Mouse (Mus musculus): ENCODE measurements around the gene Dyrk1b. TPM values are rescaled to one million over a fixed set of nuclear protein-coding genes. Genes with fewer than 3 reads are reported as not detected.
"Not testable (repeated sequence)": the region's sequence is repeated elsewhere in the genome, so short reads cannot be mapped to it uniquely, and the experiment has no call there.

Dyrk1b gene
- polyA plus RNA-seq, 1 experiment from 2014 or later: 16.0 TPM

- 60% methylated on average over 12 of the region's 12 CpGs for WGBS
- Histone ChIP-seq H3K4me3 (ENCODE audit: low read depth, low read length) (peak overlapping the region; percentile 25), H3K9ac (ENCODE audit: low read length) (peak overlapping the region; percentile 47; the same call in 1 of the 2 replicates), H3K9me3 (ENCODE audit: control insufficient read depth, low read length) (no peaks in the 10 kb centered on the region), H3K36me3 (ENCODE audit: control insufficient read depth, insufficient read depth, low read length) (no peaks in the 10 kb centered on the region), H3K4me1 (ENCODE audit: control insufficient read depth, insufficient read depth, low read length) (no peaks in the 10 kb centered on the region), H3K4me2 (peak overlapping the region; percentile 45), H3K27ac (ENCODE audit: low read depth, low read length) (no peak overlapping the region), H3K27me3 (ENCODE audit: control insufficient read depth, insufficient read depth, low read length) (no peaks in the 10 kb centered on the region)
- DNase-seq (ENCODE audit: low spot score, missing footprints) (peak; percentile 44), ATAC-seq (ENCODE audit: low FRiP score) (no peak)
Observed at GRCm38 (mm10) chr7:28208396-28208987, 29.2 kb downstream of the Dyrk1b start.

GRCm38 (mm10) chr7:28208988-28209508, 29.8 kb downstream of the Dyrk1b start:
- no peak overlapping the region for H3K27ac ChIP-seq (ENCODE audit: low read depth, low read length)
- no peak for ATAC-seq (ENCODE audit: low FRiP score)
- 63% methylated on average over 19 of the region's 19 CpGs for WGBS

GRCm38 (mm10) chr7:28210731-28211130, 31.5 kb downstream of the Dyrk1b start:
- ATAC-seq (ENCODE audit: low FRiP score) (no peak), DNase-seq (ENCODE audit: low spot score, missing footprints) (peak; percentile 33)
- Histone ChIP-seq H3K4me1 (ENCODE audit: control insufficient read depth, insufficient read depth, low read length) (no peaks in the 10 kb centered on the region), H3K27me3 (ENCODE audit: control insufficient read depth, insufficient read depth, low read length) (no peaks in the 10 kb centered on the region), H3K9me3 (ENCODE audit: control insufficient read depth, low read length) (no peaks in the 10 kb centered on the region), H3K36me3 (ENCODE audit: control insufficient read depth, insufficient read depth, low read length) (no peaks in the 10 kb centered on the region), H3K27ac (ENCODE audit: low read depth, low read length) (no peak overlapping the region), H3K4me2 (no peak overlapping the region), H3K9ac (ENCODE audit: low read length) (no peak overlapping the region), H3K4me3 (ENCODE audit: low read depth, low read length) (no peak overlapping the region)
- 50% methylated on average over 5 of the region's 5 CpGs for WGBS

More at GRCm38 (mm10) chr7:28208988-28209508, 29.8 kb downstream of the Dyrk1b start:
- H3K4me2 ChIP-seq: peak overlapping the region; percentile 45
- H3K4me3 ChIP-seq (ENCODE audit: low read depth, low read length): peak overlapping the region; percentile 25
- peak; percentile 88 for DNase-seq (ENCODE audit: low spot score, missing footprints)
- H3K36me3 ChIP-seq (ENCODE audit: control insufficient read depth, insufficient read depth, low read length): no peaks in the 10 kb centered on the region
- H3K9ac ChIP-seq (ENCODE audit: low read length): peak overlapping the region; percentile 47; the same call in 1 of the 2 replicates
- no peaks in the 10 kb centered on the region for H3K4me1 ChIP-seq (ENCODE audit: control insufficient read depth, insufficient read depth, low read length)
- H3K27me3 ChIP-seq (ENCODE audit: control insufficient read depth, insufficient read depth, low read length): no peaks in the 10 kb centered on the region
- H3K9me3 ChIP-seq (ENCODE audit: control insufficient read depth, low read length): no peaks in the 10 kb centered on the region

- Histone ChIP-seq H3K27me3 (ENCODE audit: control insufficient read depth, insufficient read depth, low read length) (no peaks in the 10 kb centered on the region), H3K27ac (ENCODE audit: low read depth, low read length) (no peak overlapping the region), H3K9ac (ENCODE audit: low read length) (no peak overlapping the region), H3K36me3 (ENCODE audit: control insufficient read depth, insufficient read depth, low read length) (no peaks in the 10 kb centered on the region), H3K9me3 (ENCODE audit: control insufficient read depth, low read length) (no peaks in the 10 kb centered on the region), H3K4me1 (ENCODE audit: control insufficient read depth, insufficient read depth, low read length) (no peaks in the 10 kb centered on the region), H3K4me2 (no peak overlapping the region), H3K4me3 (ENCODE audit: low read depth, low read length) (no peak overlapping the region)
- DNase-seq (ENCODE audit: low spot score, missing footprints): peak; percentile 87
- 40% methylated on average over 10 of the region's 10 CpGs for WGBS
- no peak for ATAC-seq (ENCODE audit: low FRiP score)
Observed at GRCm38 (mm10) chr7:28214142-28214541, 34.9 kb downstream of the Dyrk1b start.

- H3K4me1 ChIP-seq (ENCODE audit: control insufficient read depth, insufficient read depth, low read length); H3K27ac ChIP-seq (ENCODE audit: low read depth, low read length); H3K36me3 ChIP-seq (ENCODE audit: control insufficient read depth, insufficient read depth, low read length); ATAC-seq (ENCODE audit: low FRiP score); DNase-seq (ENCODE audit: low spot score, missing footprints); H3K27me3 ChIP-seq (ENCODE audit: control insufficient read depth, insufficient read depth, low read length); H3K9me3 ChIP-seq (ENCODE audit: control insufficient read depth, low read length); H3K4me3 ChIP-seq (ENCODE audit: low read depth, low read length); H3K9ac ChIP-seq (ENCODE audit: low read length); H3K4me2 ChIP-seq: not testable (repeated sequence)
- WGBS: 85% methylated on average over 2 of the region's 2 CpGs
Observed at GRCm38 (mm10) chr7:28215950-28216349, 36.7 kb downstream of the Dyrk1b start.

GRCm38 (mm10) chr7:28217811-28218210, 38.5 kb downstream of the Dyrk1b start:
- not testable (repeated sequence) for H3K9ac ChIP-seq (ENCODE audit: low read length); H3K27me3 ChIP-seq (ENCODE audit: control insufficient read depth, insufficient read depth, low read length); ATAC-seq (ENCODE audit: low FRiP score); H3K4me3 ChIP-seq (ENCODE audit: low read depth, low read length); H3K4me2 ChIP-seq; H3K9me3 ChIP-seq (ENCODE audit: control insufficient read depth, low read length); H3K36me3 ChIP-seq (ENCODE audit: control insufficient read depth, insufficient read depth, low read length); H3K4me1 ChIP-seq (ENCODE audit: control insufficient read depth, insufficient read depth, low read length); H3K27ac ChIP-seq (ENCODE audit: low read depth, low read length); DNase-seq (ENCODE audit: low spot score, missing footprints)
- WGBS: 96% methylated on average over 6 of the region's 13 CpGs

GRCm38 (mm10) chr7:28218951-28219740, 39.9 kb downstream of the Dyrk1b start:
- not testable (repeated sequence) for ATAC-seq (ENCODE audit: low FRiP score); H3K27me3 ChIP-seq (ENCODE audit: control insufficient read depth, insufficient read depth, low read length); H3K9me3 ChIP-seq (ENCODE audit: control insufficient read depth, low read length); H3K4me1 ChIP-seq (ENCODE audit: control insufficient read depth, insufficient read depth, low read length); DNase-seq (ENCODE audit: low spot score, missing footprints); H3K36me3 ChIP-seq (ENCODE audit: control insufficient read depth, insufficient read depth, low read length); H3K4me2 ChIP-seq; H3K4me3 ChIP-seq (ENCODE audit: low read depth, low read length); H3K27ac ChIP-seq (ENCODE audit: low read depth, low read length); H3K9ac ChIP-seq (ENCODE audit: low read length)
- 93% methylated on average over 20 of the region's 20 CpGs for WGBS

GRCm38 (mm10) chr7:28226836-28227235, 47.6 kb downstream of the Dyrk1b start:
- not testable (repeated sequence) for H3K4me1 ChIP-seq (ENCODE audit: control insufficient read depth, insufficient read depth, low read length); H3K9me3 ChIP-seq (ENCODE audit: control insufficient read depth, low read length); H3K9ac ChIP-seq (ENCODE audit: low read length); H3K4me3 ChIP-seq (ENCODE audit: low read depth, low read length); ATAC-seq (ENCODE audit: low FRiP score); H3K27ac ChIP-seq (ENCODE audit: low read depth, low read length); H3K36me3 ChIP-seq (ENCODE audit: control insufficient read depth, insufficient read depth, low read length); H3K27me3 ChIP-seq (ENCODE audit: control insufficient read depth, insufficient read depth, low read length); DNase-seq (ENCODE audit: low spot score, missing footprints); H3K4me2 ChIP-seq
- WGBS: 83% methylated on average over 4 of the region's 4 CpGs

- H3K4me1 ChIP-seq (ENCODE audit: control insufficient read depth, insufficient read depth, low read length); H3K27me3 ChIP-seq (ENCODE audit: control insufficient read depth, insufficient read depth, low read length); H3K36me3 ChIP-seq (ENCODE audit: control insufficient read depth, insufficient read depth, low read length); H3K9me3 ChIP-seq (ENCODE audit: control insufficient read depth, low read length); H3K4me3 ChIP-seq (ENCODE audit: low read depth, low read length); H3K9ac ChIP-seq (ENCODE audit: low read length); DNase-seq (ENCODE audit: low spot score, missing footprints); ATAC-seq (ENCODE audit: low FRiP score); H3K27ac ChIP-seq (ENCODE audit: low read depth, low read length); H3K4me2 ChIP-seq: not testable (repeated sequence)
- WGBS: 91% methylated on average over 4 of the region's 4 CpGs
Observed at GRCm38 (mm10) chr7:28227421-28227820, 48.2 kb downstream of the Dyrk1b start.
